Mouse (Mus musculus) myocyte (in vitro differentiated cells): ENCODE results near the gene Pex7. TPM values are rescaled to one million over a fixed set of nuclear protein-coding genes. Genes with fewer than 3 reads are reported as not detected.

Source experiments
- H3K27me3 ChIP-seq: one replicate; pipeline ENCODE4 v1.6.1; 2011; ENCODE audit not compliant: control insufficient read depth, insufficient read depth, insufficient read length
- H3K36me3 ChIP-seq: one replicate; pipeline ENCODE4 v1.6.1; 2011; ENCODE audit not compliant: control insufficient read depth, insufficient read depth
- H3K4me2 ChIP-seq: one replicate; pipeline ENCODE4 v1.6.1; 2011; ENCODE audit warnings: low read depth, control low read depth
- H3K4me3 ChIP-seq: one replicate; pipeline ENCODE4 v1.5.1; 2011; ENCODE audit warnings: mild to moderate bottlenecking, control low read depth, moderate library complexity
- H3K79me2 ChIP-seq: one replicate; pipeline ENCODE4 v1.6.1; 2011; ENCODE audit not compliant: control insufficient read depth, insufficient read depth
- H3ac ChIP-seq: one replicate; pipeline ENCODE4 v1.6.1; 2011; ENCODE audit not compliant: control insufficient read depth, insufficient read length
- CEBPB ChIP-seq: IDR thresholded peaks from 2 replicates; pipeline ENCODE4 v1.6.1; 2011; ENCODE audit warnings: mild to moderate bottlenecking, moderate library complexity; ENCODE audit not compliant: poor library complexity, insufficient read depth, severe bottlenecking
- E2F4 ChIP-seq: IDR thresholded peaks from one replicate; pipeline ENCODE4 v1.6.1; 2011; ENCODE audit warnings: mild to moderate bottlenecking, control low read depth, moderate library complexity; ENCODE audit not compliant: insufficient read depth
- MAX ChIP-seq: IDR thresholded peaks from one replicate; pipeline ENCODE4 v1.6.1; 2011; ENCODE audit warnings: low read depth, mild to moderate bottlenecking, control low read depth
- MYOD1 ChIP-seq, 3 experiments: IDR thresholded peaks; one replicate each; pipeline ENCODE4 v1.6.1; 2011; ENCODE audit warnings: control low read depth in 2 of 3, low read depth in 2 of 3, mild to moderate bottlenecking in 2 of 3, moderate library complexity in 1 of 3; ENCODE audit not compliant: insufficient read length in 2 of 3, control insufficient read depth in 1 of 3
- MYOG ChIP-seq, 3 experiments: IDR thresholded peaks; one replicate each; pipeline ENCODE4 v1.6.1; 2011; ENCODE audit warnings: control low read depth in 2 of 3, low read depth in 2 of 3, mild to moderate bottlenecking in 2 of 3; ENCODE audit not compliant: insufficient read length in 2 of 3, control insufficient read depth in 1 of 3, insufficient read depth in 1 of 3
- POLR2A ChIP-seq: IDR thresholded peaks from one replicate; pipeline ENCODE4 v1.6.1; 2011; ENCODE audit warnings: low read depth, mild to moderate bottlenecking, control low read depth, moderate library complexity; ENCODE audit not compliant: insufficient read length
- POLR2AphosphoS2 ChIP-seq: IDR thresholded peaks from one replicate; pipeline ENCODE4 v1.6.1; 2011; ENCODE audit warnings: low read depth, control low read depth; ENCODE audit not compliant: insufficient read length
- REST ChIP-seq: IDR thresholded peaks from one replicate; pipeline ENCODE4 v1.6.1; 2011; ENCODE audit warnings: mild to moderate bottlenecking, control low read depth, moderate library complexity; ENCODE audit not compliant: insufficient read depth, insufficient read length
- SRF ChIP-seq: IDR thresholded peaks from one replicate; pipeline ENCODE4 v1.6.1; 2011; ENCODE audit warnings: low read depth; ENCODE audit not compliant: control insufficient read depth, insufficient read length
- TCF12 ChIP-seq: IDR thresholded peaks from one replicate; pipeline ENCODE4 v1.6.1; 2011; ENCODE audit warnings: mild to moderate bottlenecking, control low read depth; ENCODE audit not compliant: poor library complexity, insufficient read depth, severe bottlenecking
- TCF3 ChIP-seq: IDR thresholded peaks from one replicate; pipeline ENCODE4 v1.6.1; 2011; ENCODE audit warnings: low read depth, control low read depth; ENCODE audit not compliant: insufficient read length
- USF1 ChIP-seq: IDR thresholded peaks from one replicate; pipeline ENCODE4 v1.6.1; 2011; ENCODE audit warnings: low read depth, mild to moderate bottlenecking, control low read depth, moderate library complexity
- polyA plus RNA-seq: library from polyadenylated mRNA; unstranded; fragments of >200 nt; fragmentation: generic; extraction: Trizol; gene quantifications from one replicate; pipeline ENCODE4 v1.2.1, GENCODE M21; 2012; ENCODE audit warnings: missing spikeins

Gene Pex7
- polyA plus RNA-seq, 1 experiment, result 7.9 TPM

DNA sequence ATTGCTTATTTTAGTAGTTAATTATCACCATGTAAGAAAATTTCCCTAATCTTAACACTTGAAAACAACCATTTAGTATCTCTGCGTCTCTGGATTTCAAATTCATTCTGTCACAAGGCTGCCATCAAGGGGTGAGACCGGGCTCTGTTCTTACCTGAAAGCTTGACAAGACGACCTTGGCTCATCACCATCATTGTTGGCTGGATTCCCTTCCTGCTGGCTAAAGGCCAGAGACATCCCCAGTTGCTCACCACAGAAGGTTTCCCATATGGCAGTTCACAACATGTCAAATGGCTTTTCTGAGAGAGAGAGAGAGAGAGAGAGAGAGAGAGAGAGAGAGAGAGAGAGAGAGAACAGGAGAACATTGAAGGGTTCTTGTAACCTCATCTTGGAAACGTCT, 14.9 kb upstream of the Pex7 start:
- Histone ChIP-seq H3ac (no peak overlapping the region), H3K27me3 (no peaks in the 10 kb centered on the region), H3K79me2 (no peaks in the 10 kb centered on the region), H3K36me3 (no peaks in the 10 kb centered on the region), H3K4me3 (no peak overlapping the region), H3K4me2 (no peak overlapping the region)
- no peak for TF ChIP-seq USF1
- TF ChIP-seq TCF12, result no peak
- TF ChIP-seq MYOD1 (IDR thresholded peaks at IDR 0.05; ENCODE audit: control insufficient read depth in 1 of 3, insufficient read length in 2 of 3, low read depth in 2 of 3), result no peak

- Histone ChIP-seq H3ac (no peak overlapping the region), H3K79me2 (no peaks in the 10 kb centered on the region), H3K27me3 (peaks cover 5% of the 10 kb centered on the region), H3K4me3 (no peak overlapping the region), H3K4me2 (no peak overlapping the region), H3K36me3 (no peaks in the 10 kb centered on the region)
- TF ChIP-seq E2F4, result no peak
- no peak for TF ChIP-seq POLR2A
- no peak for TF ChIP-seq REST
- TF ChIP-seq TCF3, result no peak
- TF ChIP-seq USF1, result no peak
- TF ChIP-seq MAX, result no peak
- no peak for TF ChIP-seq SRF
- TF ChIP-seq CEBPB, result no peak
- TF ChIP-seq TCF12, result no peak
- TF ChIP-seq MYOD1 (IDR thresholded peaks at IDR 0.05; ENCODE audit: control insufficient read depth in 1 of 3, insufficient read length in 2 of 3, low read depth in 2 of 3), result no peak
- no peak for TF ChIP-seq POLR2AphosphoS2
- TF ChIP-seq MYOG (IDR thresholded peaks at IDR 0.05; ENCODE audit: control insufficient read depth in 1 of 3, insufficient read depth in 1 of 3, insufficient read length in 2 of 3, low read depth in 2 of 3), result no peak
Observed at GRCm38 (mm10) chr10:19915301-19915700, 7.8 kb upstream of the Pex7 start.

- Histone ChIP-seq H3K4me3 (no peak overlapping the region), H3K27me3 (peaks cover 11% of the 10 kb centered on the region), H3K36me3 (no peaks in the 10 kb centered on the region), H3K4me2 (no peak overlapping the region), H3ac (no peak overlapping the region), H3K79me2 (no peaks in the 10 kb centered on the region)
- no peak for TF ChIP-seq POLR2A
Observed at GRCm38 (mm10) chr10:19913806-19914205, 6.3 kb upstream of the Pex7 start.

GRCm38 (mm10) chr10:19911583-19911982, 4.1 kb upstream of the Pex7 start:
- no peaks in the 10 kb centered on the region for H3K79me2 ChIP-seq
- no peaks in the 10 kb centered on the region for H3K36me3 ChIP-seq
- no peak overlapping the region for H3K4me2 ChIP-seq
- no peak for TF ChIP-seq SRF
- no peak for TF ChIP-seq TCF3
- TF ChIP-seq CEBPB, result no peak
- no peak for TF ChIP-seq USF1
- no peak for TF ChIP-seq MAX
- TF ChIP-seq POLR2AphosphoS2, result no peak
- TF ChIP-seq POLR2A, result no peak
- no peak for TF ChIP-seq MYOD1 (IDR thresholded peaks at IDR 0.05; ENCODE audit: control insufficient read depth in 1 of 3, insufficient read length in 2 of 3, low read depth in 2 of 3)
- TF ChIP-seq TCF12, result no peak
- no peak for TF ChIP-seq E2F4
- TF ChIP-seq MYOG (IDR thresholded peaks at IDR 0.05; ENCODE audit: control insufficient read depth in 1 of 3, insufficient read depth in 1 of 3, insufficient read length in 2 of 3, low read depth in 2 of 3), result no peak
- no peak for TF ChIP-seq REST
- peaks cover 11% of the 10 kb centered on the region for H3K27me3 ChIP-seq
- no peak overlapping the region for H3ac ChIP-seq
- no peak overlapping the region for H3K4me3 ChIP-seq

GRCm38 (mm10) chr10:19910516-19910915, 3.0 kb upstream of the Pex7 start:
- Histone ChIP-seq H3K27me3 (peaks cover 11% of the 10 kb centered on the region), H3K4me2 (no peak overlapping the region), H3K4me3 (no peak overlapping the region), H3K36me3 (no peaks in the 10 kb centered on the region), H3K79me2 (no peaks in the 10 kb centered on the region), H3ac (no peak overlapping the region)
- TF ChIP-seq MAX (no peak), E2F4 (no peak), SRF (no peak), MYOD1 (IDR thresholded peaks at IDR 0.05; ENCODE audit: control insufficient read depth in 1 of 3, insufficient read length in 2 of 3, low read depth in 2 of 3) (no peak), USF1 (no peak), REST (no peak), TCF3 (no peak), TCF12 (no peak), MYOG (IDR thresholded peaks at IDR 0.05; ENCODE audit: control insufficient read depth in 1 of 3, insufficient read depth in 1 of 3, insufficient read length in 2 of 3, low read depth in 2 of 3) (no peak), CEBPB (no peak), POLR2AphosphoS2 (no peak), POLR2A (no peak)
